Mouse (Mus musculus) frontal cortex, postnatal 14 days (tissue): ENCODE data around the gene Mycbp2.

Experiments
- DNase-seq, 2 experiments: peaks; one replicate each; pipeline ENCODE4 v3.0.0; 2022; ENCODE audit warnings: low spot score in 2 of 2

The Mycbp2 gene

GRCm38 (mm10) chr14:103346729-103347505 lies at the start of gene Mycbp2:
Mycbp2 (minus strand) TSS chr14:103346814.
- DNase-seq: peak; percentile 97 to 98

- DNase-seq: no peak
Measured at GRCm38 (mm10) chr14:103392391-103392790, 45.8 kb upstream of the Mycbp2 start.

GRCm38 (mm10) chr14:103387431-103387830 lies 40.8 kb upstream of the Mycbp2 start:
- DNase-seq: no peak

- no peak for DNase-seq
Measured at GRCm38 (mm10) chr14:103386871-103387270, 40.3 kb upstream of the Mycbp2 start.

GRCm38 (mm10) chr14:103385084-103385610 lies 38.5 kb upstream of the Mycbp2 start:
- no peak for DNase-seq

GRCm38 (mm10) chr14:103378703-103379102 lies 32.1 kb upstream of the Mycbp2 start:
- no peak for DNase-seq

- DNase-seq: no peak
Measured at GRCm38 (mm10) chr14:103376765-103377164, 30.2 kb upstream of the Mycbp2 start.

GRCm38 (mm10) chr14:103375523-103375922 lies 28.9 kb upstream of the Mycbp2 start:
- DNase-seq: no peak

- no peak for DNase-seq
Measured at GRCm38 (mm10) chr14:103363199-103363598, 16.6 kb upstream of the Mycbp2 start.

GRCm38 (mm10) chr14:103356066-103356465 lies 9.5 kb upstream of the Mycbp2 start:
- no peak for DNase-seq

GRCm38 (mm10) chr14:103354396-103355352 lies 8.1 kb upstream of the Mycbp2 start:
- DNase-seq: no peak

- DNase-seq: peak; percentile 40 to 49
Measured at GRCm38 (mm10) chr14:103345858-103346728, 521 bp downstream of the Mycbp2 start.

GRCm38 (mm10) chr14:103345486-103345857 lies 1.1 kb downstream of the Mycbp2 start:
- no peak for DNase-seq

GRCm38 (mm10) chr14:103345011-103345410 lies 1.6 kb downstream of the Mycbp2 start:
- no peak for DNase-seq

GRCm38 (mm10) chr14:103343791-103344190 lies 2.8 kb downstream of the Mycbp2 start:
- no peak for DNase-seq

- DNase-seq: no peak
Measured at GRCm38 (mm10) chr14:103341385-103342294, 5.0 kb downstream of the Mycbp2 start.

- no peak for DNase-seq
Measured at GRCm38 (mm10) chr14:103312926-103313325, 33.7 kb downstream of the Mycbp2 start.

GRCm38 (mm10) chr14:103296227-103296626 lies 50.4 kb downstream of the Mycbp2 start:
- DNase-seq: no peak

- no peak for DNase-seq
Measured at GRCm38 (mm10) chr14:103286650-103287049, 60.0 kb downstream of the Mycbp2 start.

GRCm38 (mm10) chr14:103276667-103277066 lies 69.9 kb downstream of the Mycbp2 start:
- DNase-seq: no peak
